Mouse (Mus musculus): ENCODE measurements around the gene Arl4c. TPM values are rescaled to one million over a fixed set of nuclear protein-coding genes. Genes with fewer than 3 reads are reported as not detected.

Arl4c gene
- polyA plus RNA-seq, 1 experiment from 2014 or later: 6.6 TPM

DNA sequence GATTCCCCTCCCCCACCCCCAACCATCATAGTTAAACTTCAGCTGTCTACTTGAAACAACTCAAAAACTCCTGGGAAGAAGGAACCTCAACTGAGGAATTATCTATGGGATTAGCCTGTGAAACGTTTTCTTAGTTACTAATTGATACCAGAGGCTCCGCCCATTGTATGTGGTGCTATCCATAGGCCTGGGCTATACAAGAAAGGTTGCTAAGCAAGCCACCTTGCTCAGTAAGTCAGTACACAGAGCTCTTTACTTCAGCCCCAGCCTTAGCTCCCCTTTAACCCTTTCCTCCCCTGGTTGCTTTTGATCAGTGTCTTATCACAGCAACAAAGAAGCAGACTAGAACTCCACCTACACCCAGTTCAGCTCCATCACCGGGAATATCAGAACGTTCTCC lies 31.2 kb downstream of the Arl4c start:
- H3K9ac ChIP-seq (ENCODE audit: low read depth, low read length): no peak overlapping the region
- H3K4me2 ChIP-seq (ENCODE audit: low read depth, low read length): no peak overlapping the region
- no peaks in the 10 kb centered on the region for H3K4me1 ChIP-seq (ENCODE audit: control insufficient read depth, insufficient read depth, low read length)
- 0 out of 2 replicates have a peak, but pooled peaks cover 8% of the 10 kb centered on the region for H3K27me3 ChIP-seq (replicated peaks; ENCODE audit: control insufficient read depth, insufficient read depth, low read length)
- 51% methylated on average over 4 of the region's 4 CpGs for WGBS
- no peaks in the 10 kb centered on the region for H3K9me3 ChIP-seq (ENCODE audit: control insufficient read depth, low read length)
- no peak for ATAC-seq (ENCODE audit: low read depth)
- H3K4me3 ChIP-seq (ENCODE audit: low read depth, low read length): no peak overlapping the region
- no peak overlapping the region for H3K27ac ChIP-seq (replicated peaks; ENCODE audit: low read depth, low read length)
- DNase-seq (ENCODE audit: low spot score): no peak
- no peaks in the 10 kb centered on the region for H3K36me3 ChIP-seq (ENCODE audit: control insufficient read depth, insufficient read depth, low read length)

DNA sequence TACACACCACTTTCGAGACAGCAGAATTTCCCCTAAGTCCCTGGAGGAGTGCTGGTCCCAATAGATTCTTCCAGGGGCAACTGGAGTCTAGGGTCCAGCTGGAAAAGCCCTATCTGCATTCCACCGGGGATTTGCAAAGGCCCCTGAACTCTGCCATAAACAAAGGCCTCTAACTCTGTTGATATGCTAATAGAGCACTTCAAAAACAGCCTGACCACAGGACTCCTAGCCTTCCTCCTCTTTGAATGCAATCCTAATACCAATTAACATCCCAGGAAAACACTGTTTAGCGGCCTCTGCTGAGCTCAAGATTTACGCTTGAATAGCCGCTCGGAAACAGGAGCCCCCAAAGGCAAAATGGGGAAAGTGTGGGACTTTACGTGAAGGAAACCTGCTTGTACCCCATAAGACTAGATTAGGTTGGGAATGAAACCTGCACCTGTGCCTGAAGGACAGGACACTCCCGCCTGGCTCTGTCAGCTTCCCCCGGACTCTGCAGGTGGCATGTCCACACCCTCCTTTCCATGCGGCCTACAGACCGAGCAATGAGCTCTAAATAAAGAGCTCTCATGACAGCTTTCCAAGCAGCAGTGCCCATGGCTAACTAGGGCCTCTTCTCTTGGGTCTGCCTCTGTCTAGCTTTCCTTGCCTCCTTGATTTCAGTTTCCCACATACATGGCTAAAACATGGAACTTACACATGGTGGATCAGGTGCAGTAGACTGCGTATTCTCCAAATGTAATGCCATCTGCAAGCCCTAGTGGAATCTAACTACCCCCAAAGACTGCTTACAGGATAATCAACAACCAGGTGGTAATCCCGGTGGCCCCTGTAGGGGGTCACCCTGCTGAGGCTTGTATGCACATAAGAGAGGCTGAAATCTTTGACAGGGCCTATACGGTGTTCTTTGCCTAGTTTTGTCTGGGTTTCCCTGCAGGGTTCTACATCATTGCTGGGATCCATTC lies 32.9 kb downstream of the Arl4c start:
- DNase-seq (ENCODE audit: low spot score): no peak
- WGBS: 31% methylated on average over 14 of the region's 14 CpGs
- H3K27ac ChIP-seq (replicated peaks; ENCODE audit: low read depth, low read length): no peak overlapping the region
- no peak overlapping the region for H3K9ac ChIP-seq (ENCODE audit: low read depth, low read length)
- H3K27me3 ChIP-seq (replicated peaks; ENCODE audit: control insufficient read depth, insufficient read depth, low read length): 0 out of 2 replicates have a peak, but pooled peaks cover 8% of the 10 kb centered on the region
- H3K4me1 ChIP-seq (ENCODE audit: control insufficient read depth, insufficient read depth, low read length): no peaks in the 10 kb centered on the region
- no peaks in the 10 kb centered on the region for H3K9me3 ChIP-seq (ENCODE audit: control insufficient read depth, low read length)
- no peak for ATAC-seq (ENCODE audit: low read depth)
- no peak overlapping the region for H3K4me3 ChIP-seq (ENCODE audit: low read depth, low read length)
- H3K36me3 ChIP-seq (ENCODE audit: control insufficient read depth, insufficient read depth, low read length): no peaks in the 10 kb centered on the region
- H3K4me2 ChIP-seq (ENCODE audit: low read depth, low read length): no peak overlapping the region

DNA sequence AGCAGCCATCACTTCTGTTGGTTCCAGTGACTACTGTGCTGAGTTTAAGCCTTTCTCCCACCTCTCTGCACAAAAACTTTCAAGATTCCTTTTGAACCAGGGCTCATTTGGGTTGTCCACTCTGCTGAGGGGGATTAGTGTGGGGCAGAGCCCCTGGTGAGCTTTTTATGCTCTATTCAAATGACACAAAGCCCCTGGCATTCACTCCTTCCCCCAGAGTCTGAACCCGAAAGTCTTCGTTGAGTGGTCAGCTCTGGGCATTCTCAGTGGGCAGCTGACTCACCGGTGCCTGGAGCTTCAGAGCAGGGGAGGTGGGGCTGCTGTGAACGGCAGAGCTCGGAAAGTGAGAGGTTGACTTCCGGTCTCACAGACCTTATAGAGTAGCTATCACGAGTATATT lies 33.7 kb downstream of the Arl4c start:
- Histone ChIP-seq H3K4me3 (ENCODE audit: low read depth, low read length) (no peak overlapping the region), H3K9ac (ENCODE audit: low read depth, low read length) (no peak overlapping the region), H3K4me1 (ENCODE audit: control insufficient read depth, insufficient read depth, low read length) (no peaks in the 10 kb centered on the region), H3K9me3 (ENCODE audit: control insufficient read depth, low read length) (no peaks in the 10 kb centered on the region), H3K36me3 (ENCODE audit: control insufficient read depth, insufficient read depth, low read length) (no peaks in the 10 kb centered on the region), H3K27ac (replicated peaks; ENCODE audit: low read depth, low read length) (no peak overlapping the region), H3K4me2 (ENCODE audit: low read depth, low read length) (no peak overlapping the region), H3K27me3 (replicated peaks; ENCODE audit: control insufficient read depth, insufficient read depth, low read length) (0 out of 2 replicates have a peak, but pooled peaks cover 8% of the 10 kb centered on the region)
- DNase-seq (ENCODE audit: low spot score) (no peak), ATAC-seq (ENCODE audit: low read depth) (no peak)
- 8% methylated on average over 7 of the region's 7 CpGs for WGBS

DNA sequence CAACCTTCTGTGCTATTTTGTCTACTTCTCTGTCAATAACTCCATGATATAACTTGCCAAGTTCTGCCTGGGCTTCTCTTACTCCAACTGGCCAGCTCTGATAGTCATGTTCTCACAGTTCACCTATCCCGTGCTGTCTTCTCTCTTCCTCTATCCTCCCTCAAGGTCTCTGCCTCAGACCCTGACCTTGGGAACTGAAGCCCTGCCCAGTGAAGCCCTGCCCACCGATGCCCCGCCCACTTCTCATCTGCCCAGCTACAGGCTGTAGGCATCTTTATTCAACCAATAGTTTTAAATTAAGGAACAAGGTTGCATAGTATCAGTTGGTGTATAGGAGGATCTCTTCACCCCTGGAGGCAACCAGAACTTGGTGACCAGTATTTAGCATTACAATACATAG lies 37.4 kb downstream of the Arl4c start:
- Histone ChIP-seq H3K9ac (ENCODE audit: low read depth, low read length) (no peak overlapping the region), H3K27ac (replicated peaks; ENCODE audit: low read depth, low read length) (no peak overlapping the region), H3K9me3 (ENCODE audit: control insufficient read depth, low read length) (no peaks in the 10 kb centered on the region), H3K4me2 (ENCODE audit: low read depth, low read length) (no peak overlapping the region), H3K4me1 (ENCODE audit: control insufficient read depth, insufficient read depth, low read length) (no peaks in the 10 kb centered on the region), H3K4me3 (ENCODE audit: low read depth, low read length) (no peak overlapping the region), H3K27me3 (replicated peaks; ENCODE audit: control insufficient read depth, insufficient read depth, low read length) (0 out of 2 replicates have a peak, but pooled peaks cover 8% of the 10 kb centered on the region), H3K36me3 (ENCODE audit: control insufficient read depth, insufficient read depth, low read length) (no peaks in the 10 kb centered on the region)
- ATAC-seq (ENCODE audit: low read depth) (no peak), DNase-seq (ENCODE audit: low spot score) (no peak)
- WGBS: 71% methylated on average over 3 of the region's 3 CpGs

DNA sequence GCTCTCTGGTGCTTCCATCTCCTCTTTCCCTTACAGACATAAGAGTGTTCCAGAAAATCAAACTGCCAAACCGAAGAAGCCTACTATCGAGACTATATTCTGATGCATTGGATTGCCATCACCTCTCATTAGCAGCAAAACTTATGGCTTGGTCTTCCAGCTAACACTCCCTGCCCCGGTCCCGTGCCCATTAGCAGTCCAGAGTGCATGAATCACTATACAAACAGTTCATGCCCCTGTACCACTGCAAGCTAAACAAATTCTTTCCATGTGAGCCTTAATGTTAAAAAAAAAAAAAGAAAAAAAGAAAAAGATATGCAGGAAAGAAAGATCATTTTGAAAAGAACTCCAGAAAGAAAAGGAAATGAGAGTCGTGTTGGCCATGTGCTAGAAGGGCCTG lies 39.3 kb downstream of the Arl4c start:
- Histone ChIP-seq H3K4me1 (ENCODE audit: control insufficient read depth, insufficient read depth, low read length) (no peaks in the 10 kb centered on the region), H3K9me3 (ENCODE audit: control insufficient read depth, low read length) (no peaks in the 10 kb centered on the region), H3K27ac (replicated peaks; ENCODE audit: low read depth, low read length) (no peak overlapping the region), H3K4me3 (ENCODE audit: low read depth, low read length) (no peak overlapping the region), H3K27me3 (replicated peaks; ENCODE audit: control insufficient read depth, insufficient read depth, low read length) (no peaks in the 10 kb centered on the region), H3K9ac (ENCODE audit: low read depth, low read length) (no peak overlapping the region), H3K36me3 (ENCODE audit: control insufficient read depth, insufficient read depth, low read length) (no peaks in the 10 kb centered on the region), H3K4me2 (ENCODE audit: low read depth, low read length) (no peak overlapping the region)
- WGBS: 72% methylated on average over 5 of the region's 5 CpGs
- DNase-seq (ENCODE audit: low spot score) (no peak), ATAC-seq (ENCODE audit: low read depth) (no peak)

DNA sequence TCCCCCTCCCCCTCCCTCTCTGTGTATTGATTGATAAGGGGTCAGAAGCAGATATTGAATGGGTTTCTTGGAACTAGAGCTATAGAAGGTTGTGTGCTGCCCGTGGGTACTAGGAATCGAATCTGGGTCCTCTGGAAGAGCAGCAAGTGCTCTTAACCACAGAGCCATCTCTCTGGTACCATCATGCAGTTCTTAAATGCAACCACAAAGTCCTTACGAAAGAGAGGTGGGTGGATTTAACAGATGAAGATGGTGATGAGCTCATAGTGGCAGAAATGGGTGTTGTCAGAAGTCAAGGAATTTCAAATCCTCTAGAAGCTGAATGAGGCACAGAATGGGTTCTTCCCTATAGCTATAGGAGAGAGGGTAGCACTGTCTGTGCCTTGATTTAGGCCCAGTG lies 40.8 kb downstream of the Arl4c start:
- Histone ChIP-seq H3K4me1 (ENCODE audit: control insufficient read depth, insufficient read depth, low read length) (no peaks in the 10 kb centered on the region), H3K27ac (replicated peaks; ENCODE audit: low read depth, low read length) (no peak overlapping the region), H3K9me3 (ENCODE audit: control insufficient read depth, low read length) (no peaks in the 10 kb centered on the region), H3K36me3 (ENCODE audit: control insufficient read depth, insufficient read depth, low read length) (no peaks in the 10 kb centered on the region), H3K4me3 (ENCODE audit: low read depth, low read length) (no peak overlapping the region), H3K4me2 (ENCODE audit: low read depth, low read length) (no peak overlapping the region), H3K27me3 (replicated peaks; ENCODE audit: control insufficient read depth, insufficient read depth, low read length) (no peaks in the 10 kb centered on the region), H3K9ac (ENCODE audit: low read depth, low read length) (no peak overlapping the region)
- ATAC-seq (ENCODE audit: low read depth): no peak
- 93% methylated on average over 3 of the region's 3 CpGs for WGBS
- DNase-seq (ENCODE audit: low spot score): no peak

DNA sequence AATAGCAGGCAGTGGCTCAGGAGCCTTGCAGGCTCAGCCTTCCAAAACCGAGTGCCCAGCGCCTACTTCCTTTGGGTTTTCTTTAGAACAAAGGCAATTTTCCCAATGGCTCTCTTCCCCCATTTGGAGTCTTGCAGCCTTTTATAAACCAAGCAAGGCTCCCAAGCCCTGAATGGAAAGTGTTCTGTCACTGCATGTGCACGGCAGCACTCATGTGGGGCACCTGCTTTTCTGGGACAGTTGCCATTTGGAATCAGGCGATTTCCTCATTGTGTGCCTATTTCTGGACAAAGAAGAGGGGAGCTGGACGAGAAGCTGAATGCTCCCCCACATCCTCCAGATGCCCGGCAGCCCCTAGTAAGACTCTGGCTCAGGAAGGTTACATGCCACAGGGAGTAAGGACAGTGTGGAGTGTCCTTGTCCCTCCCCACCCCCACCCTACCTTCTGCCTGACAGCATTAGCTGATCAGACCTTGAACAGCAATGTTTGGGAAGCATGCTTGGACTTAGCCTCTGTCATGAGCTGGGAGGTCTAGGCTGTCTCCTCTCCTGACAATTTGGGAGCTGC lies 43.6 kb downstream of the Arl4c start:
- no peak overlapping the region for H3K27ac ChIP-seq (replicated peaks; ENCODE audit: low read depth, low read length)
- H3K4me1 ChIP-seq (ENCODE audit: control insufficient read depth, insufficient read depth, low read length): no peaks in the 10 kb centered on the region
- no peak overlapping the region for H3K9ac ChIP-seq (ENCODE audit: low read depth, low read length)
- DNase-seq (ENCODE audit: low spot score): peak; percentile 66
- no peak overlapping the region for H3K4me3 ChIP-seq (ENCODE audit: low read depth, low read length)
- H3K36me3 ChIP-seq (ENCODE audit: control insufficient read depth, insufficient read depth, low read length): no peaks in the 10 kb centered on the region
- no peaks in the 10 kb centered on the region for H3K27me3 ChIP-seq (replicated peaks; ENCODE audit: control insufficient read depth, insufficient read depth, low read length)
- WGBS: 68% methylated on average over 6 of the region's 6 CpGs
- ATAC-seq (ENCODE audit: low read depth): no peak
- no peak overlapping the region for H3K4me2 ChIP-seq (ENCODE audit: low read depth, low read length)
- no peaks in the 10 kb centered on the region for H3K9me3 ChIP-seq (ENCODE audit: control insufficient read depth, low read length)

DNA sequence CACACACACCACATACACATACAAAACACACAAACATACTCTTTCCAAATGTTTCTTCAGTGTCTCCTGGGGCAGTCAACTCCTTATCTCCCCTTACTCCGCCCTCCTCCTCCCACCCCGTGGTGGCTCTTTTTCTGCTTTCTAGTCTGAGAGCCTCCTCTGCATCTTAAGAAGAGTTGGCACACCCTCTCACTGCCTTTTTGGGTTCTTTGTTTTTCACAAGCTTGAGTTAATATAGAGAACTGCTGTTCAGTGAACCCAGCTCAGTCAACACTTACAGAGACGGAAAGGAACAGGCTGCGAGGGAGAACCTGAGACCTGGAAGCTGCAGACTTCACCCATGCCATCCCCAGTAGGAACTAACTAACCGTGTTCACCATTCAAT lies 45.9 kb downstream of the Arl4c start:
- 83% methylated on average over 5 of the region's 5 CpGs for WGBS
- Histone ChIP-seq H3K27me3 (replicated peaks; ENCODE audit: control insufficient read depth, insufficient read depth, low read length) (no peaks in the 10 kb centered on the region), H3K27ac (replicated peaks; ENCODE audit: low read depth, low read length) (no peak overlapping the region), H3K9me3 (ENCODE audit: control insufficient read depth, low read length) (no peaks in the 10 kb centered on the region), H3K4me3 (ENCODE audit: low read depth, low read length) (no peak overlapping the region), H3K4me2 (ENCODE audit: low read depth, low read length) (no peak overlapping the region), H3K36me3 (ENCODE audit: control insufficient read depth, insufficient read depth, low read length) (no peaks in the 10 kb centered on the region), H3K4me1 (ENCODE audit: control insufficient read depth, insufficient read depth, low read length) (no peaks in the 10 kb centered on the region), H3K9ac (ENCODE audit: low read depth, low read length) (no peak overlapping the region)
- DNase-seq (ENCODE audit: low spot score) (no peak), ATAC-seq (ENCODE audit: low read depth) (no peak)

Data from embryonic facial prominence, embryonic 14.5 days (tissue).